Mouse (Mus musculus): ENCODE data around the gene Eif2b1. TPM values are rescaled to one million over a fixed set of nuclear protein-coding genes. Genes with fewer than 3 reads are reported as not detected.

Eif2b1 gene
- polyA plus RNA-seq, 1 experiment = 25.2 TPM

DNA sequence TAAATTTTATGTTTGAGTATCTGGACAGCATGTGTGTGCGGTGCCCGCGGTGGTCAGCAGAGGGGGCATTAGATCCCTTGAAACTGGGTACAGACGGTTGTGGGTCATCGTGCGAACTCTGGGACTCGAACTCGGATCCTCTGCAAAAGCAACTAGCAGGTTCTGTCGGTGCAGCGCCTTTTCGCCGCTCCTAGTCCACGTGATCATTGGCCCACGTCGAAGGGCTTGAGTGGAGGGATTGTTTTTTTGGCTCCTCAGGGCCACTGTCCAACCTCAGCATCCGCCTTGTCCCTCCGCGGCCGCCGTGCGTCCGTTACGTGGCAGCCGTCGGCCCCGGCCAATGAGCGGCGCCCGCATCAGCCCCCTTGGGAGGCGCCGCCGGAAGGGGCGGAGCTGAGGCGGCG, 38.5 kb downstream of the Eif2b1 start, which contains the start of gene Tmed2:
Gene Tmed2 (plus strand): TSS at position 313 of the 404 bp plus-strand sequence.
- TF ChIP-seq POLR2A (IDR thresholded peaks at IDR 0.05; ENCODE audit: control insufficient read depth, extremely low read depth, insufficient read depth, low read length, poor library complexity) (0 out of 2 replicates have a peak, but pooled peaks have one; percentile 10), CTCF (IDR thresholded peaks at IDR 0.05; ENCODE audit: borderline replicate concordance, control insufficient read depth, extremely low read depth, insufficient read depth, low read length, poor library complexity) (0 out of 2 replicates have a peak, but pooled peaks have one; percentile 20)
- WGBS = under 1% methylated on average over 35 of the region's 35 CpGs

GRCm38 (mm10) chr5:124539905-124540304, 39.0 kb downstream of the Eif2b1 start:
- Histone ChIP-seq H3K27ac (ENCODE audit: control insufficient read depth, insufficient read depth, low read length) (no peak overlapping the region), H3K27me3 (ENCODE audit: control insufficient read depth, insufficient read depth, low read length) (no peaks in the 10 kb centered on the region), H3K36me3 (ENCODE audit: control insufficient read depth, insufficient read depth, low read length) (peaks cover 15% of the 10 kb centered on the region), H3K4me3 (ENCODE audit: control insufficient read depth, insufficient read depth, low read length) (no peak overlapping the region), H3K4me1 (replicated peaks; ENCODE audit: control insufficient read depth, insufficient read depth, low read length) (peaks cover 12% of the 10 kb centered on the region)
- no peak for DNase-seq
- TF ChIP-seq POLR2A (IDR thresholded peaks at IDR 0.05; ENCODE audit: control insufficient read depth, extremely low read depth, insufficient read depth, low read length, poor library complexity) (no peak), CTCF (IDR thresholded peaks at IDR 0.05; ENCODE audit: borderline replicate concordance, control insufficient read depth, extremely low read depth, insufficient read depth, low read length, poor library complexity) (no peak)
- 76% methylated on average over 4 of the region's 4 CpGs for WGBS

More for the DNA sequence above, 38.5 kb downstream of the Eif2b1 start, which contains the start of gene Tmed2:
- Histone ChIP-seq H3K36me3 (ENCODE audit: control insufficient read depth, insufficient read depth, low read length) (peaks cover 20% of the 10 kb centered on the region), H3K27me3 (ENCODE audit: control insufficient read depth, insufficient read depth, low read length) (no peaks in the 10 kb centered on the region), H3K27ac (ENCODE audit: control insufficient read depth, insufficient read depth, low read length) (peak within 1 kb of the TSS; percentile 45), H3K4me3 (ENCODE audit: control insufficient read depth, insufficient read depth, low read length) (peak within 1 kb of the TSS; percentile 97), H3K4me1 (replicated peaks; ENCODE audit: control insufficient read depth, insufficient read depth, low read length) (peaks cover 12% of the 10 kb centered on the region)
- DNase-seq = peak; percentile 93

- 82% methylated on average over 16 of the region's 16 CpGs for WGBS
- DNase-seq = peak; percentile 81
- Histone ChIP-seq H3K36me3 (ENCODE audit: control insufficient read depth, insufficient read depth, low read length) (peaks cover 7% of the 10 kb centered on the region), H3K4me1 (replicated peaks; ENCODE audit: control insufficient read depth, insufficient read depth, low read length) (peaks cover 12% of the 10 kb centered on the region), H3K27ac (ENCODE audit: control insufficient read depth, insufficient read depth, low read length) (no peak overlapping the region), H3K4me3 (ENCODE audit: control insufficient read depth, insufficient read depth, low read length) (no peak overlapping the region), H3K27me3 (ENCODE audit: control insufficient read depth, insufficient read depth, low read length) (no peaks in the 10 kb centered on the region)
- no peak for TF ChIP-seq CTCF (IDR thresholded peaks at IDR 0.05; ENCODE audit: borderline replicate concordance, control insufficient read depth, extremely low read depth, insufficient read depth, low read length, poor library complexity)
- TF ChIP-seq POLR2A (IDR thresholded peaks at IDR 0.05; ENCODE audit: control insufficient read depth, extremely low read depth, insufficient read depth, low read length, poor library complexity) = no peak
Observed at GRCm38 (mm10) chr5:124538813-124539792, 39.8 kb downstream of the Eif2b1 start.

DNA sequence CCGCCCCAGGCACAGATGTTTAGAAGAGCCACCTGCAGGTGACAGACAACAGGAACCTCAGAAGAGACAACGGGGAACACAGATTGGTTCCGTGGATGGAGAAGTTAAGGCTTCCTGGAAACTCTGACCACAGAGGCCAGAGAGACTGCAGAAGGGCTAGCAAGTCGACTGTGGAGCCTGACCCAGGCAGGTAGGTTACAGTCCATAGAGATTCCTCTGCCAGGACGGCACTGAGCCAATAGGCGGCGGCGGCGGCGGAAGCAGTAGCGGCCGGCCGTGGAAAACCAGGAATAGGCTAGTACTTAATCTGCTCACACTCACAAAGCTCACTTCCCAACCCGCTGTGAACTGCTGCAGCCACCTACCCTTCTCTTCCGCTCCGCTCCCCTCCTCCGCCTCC, 42.2 kb downstream of the Eif2b1 start:
- no peaks in the 10 kb centered on the region for H3K27me3 ChIP-seq (ENCODE audit: control insufficient read depth, insufficient read depth, low read length)
- TF ChIP-seq POLR2A (IDR thresholded peaks at IDR 0.05; ENCODE audit: control insufficient read depth, extremely low read depth, insufficient read depth, low read length, poor library complexity) (no peak), CTCF (IDR thresholded peaks at IDR 0.05; ENCODE audit: borderline replicate concordance, control insufficient read depth, extremely low read depth, insufficient read depth, low read length, poor library complexity) (no peak)
- H3K4me3 ChIP-seq (ENCODE audit: control insufficient read depth, insufficient read depth, low read length) = 0 out of 2 replicates have a peak overlapping the region, but pooled peaks have one; percentile 0
- no peaks in the 10 kb centered on the region for H3K36me3 ChIP-seq (ENCODE audit: control insufficient read depth, insufficient read depth, low read length)
- peak; percentile 47 for DNase-seq
- peaks cover 10% of the 10 kb centered on the region for H3K4me1 ChIP-seq (replicated peaks; ENCODE audit: control insufficient read depth, insufficient read depth, low read length)
- no peak overlapping the region for H3K27ac ChIP-seq (ENCODE audit: control insufficient read depth, insufficient read depth, low read length)
- WGBS = 8% methylated on average over 17 of the region's 17 CpGs

DNA sequence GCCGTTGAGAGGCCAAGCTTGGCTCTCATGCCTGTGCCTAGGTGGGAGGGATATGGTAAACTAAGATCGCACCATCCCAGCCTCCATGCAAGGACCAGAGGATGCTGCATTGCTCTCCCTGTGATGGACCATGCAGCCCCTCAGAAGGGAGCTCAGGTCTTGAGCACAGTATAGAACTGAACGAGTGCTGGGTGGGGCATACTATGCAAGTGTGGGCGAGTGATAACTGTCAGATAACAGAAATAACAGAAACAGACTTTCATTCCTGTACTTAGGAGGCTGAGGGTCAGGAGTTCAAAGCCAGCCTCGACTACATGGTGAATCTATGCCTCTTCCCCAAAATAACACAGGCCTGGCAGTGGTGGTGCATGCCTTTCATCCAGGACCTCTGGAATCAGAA, 43.9 kb downstream of the Eif2b1 start:
- H3K4me1 ChIP-seq (replicated peaks; ENCODE audit: control insufficient read depth, insufficient read depth, low read length) = peaks cover 19% of the 10 kb centered on the region
- TF ChIP-seq CTCF (IDR thresholded peaks at IDR 0.05; ENCODE audit: borderline replicate concordance, control insufficient read depth, extremely low read depth, insufficient read depth, low read length, poor library complexity) (no peak), POLR2A (IDR thresholded peaks at IDR 0.05; ENCODE audit: control insufficient read depth, extremely low read depth, insufficient read depth, low read length, poor library complexity) (no peak)

DNA sequence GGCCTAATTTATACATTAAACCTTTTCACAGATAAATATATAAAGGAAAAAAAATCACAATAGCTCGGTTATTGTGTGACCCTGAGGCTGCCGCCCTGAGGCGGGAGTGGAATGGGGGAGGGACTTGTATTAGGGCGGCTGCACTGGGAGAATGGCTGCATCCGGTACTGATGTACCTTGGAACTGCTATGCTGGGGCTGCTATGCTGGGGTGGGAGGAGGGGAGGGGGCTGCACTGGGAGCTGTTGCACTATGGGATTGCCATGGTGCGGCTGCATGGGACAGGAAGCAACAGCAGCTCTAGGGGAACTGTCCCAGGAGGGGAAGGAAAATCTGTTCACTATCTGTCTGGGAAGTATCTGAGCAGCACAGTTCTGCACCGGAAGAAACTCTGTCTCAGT, 46.5 kb downstream of the Eif2b1 start:
- no peak for TF ChIP-seq POLR2A (IDR thresholded peaks at IDR 0.05; ENCODE audit: control insufficient read depth, extremely low read depth, insufficient read depth, low read length, poor library complexity)
- no peak for TF ChIP-seq CTCF (IDR thresholded peaks at IDR 0.05; ENCODE audit: borderline replicate concordance, control insufficient read depth, extremely low read depth, insufficient read depth, low read length, poor library complexity)
- no peak for DNase-seq
- Histone ChIP-seq H3K27ac (ENCODE audit: control insufficient read depth, insufficient read depth, low read length) (no peak overlapping the region), H3K4me3 (ENCODE audit: control insufficient read depth, insufficient read depth, low read length) (no peak overlapping the region), H3K4me1 (replicated peaks; ENCODE audit: control insufficient read depth, insufficient read depth, low read length) (peaks cover 23% of the 10 kb centered on the region), H3K27me3 (ENCODE audit: control insufficient read depth, insufficient read depth, low read length) (no peaks in the 10 kb centered on the region), H3K36me3 (ENCODE audit: control insufficient read depth, insufficient read depth, low read length) (no peaks in the 10 kb centered on the region)
- 39% methylated on average over 7 of the region's 7 CpGs for WGBS

More for the DNA sequence above, 43.9 kb downstream of the Eif2b1 start:
- no peaks in the 10 kb centered on the region for H3K36me3 ChIP-seq (ENCODE audit: control insufficient read depth, insufficient read depth, low read length)
- no peak overlapping the region for H3K27ac ChIP-seq (ENCODE audit: control insufficient read depth, insufficient read depth, low read length)
- H3K4me3 ChIP-seq (ENCODE audit: control insufficient read depth, insufficient read depth, low read length) = no peak overlapping the region
- H3K27me3 ChIP-seq (ENCODE audit: control insufficient read depth, insufficient read depth, low read length) = no peaks in the 10 kb centered on the region
- no peak for DNase-seq
- 85% methylated on average over 5 of the region's 5 CpGs for WGBS
